In the genomic region with DNA sequence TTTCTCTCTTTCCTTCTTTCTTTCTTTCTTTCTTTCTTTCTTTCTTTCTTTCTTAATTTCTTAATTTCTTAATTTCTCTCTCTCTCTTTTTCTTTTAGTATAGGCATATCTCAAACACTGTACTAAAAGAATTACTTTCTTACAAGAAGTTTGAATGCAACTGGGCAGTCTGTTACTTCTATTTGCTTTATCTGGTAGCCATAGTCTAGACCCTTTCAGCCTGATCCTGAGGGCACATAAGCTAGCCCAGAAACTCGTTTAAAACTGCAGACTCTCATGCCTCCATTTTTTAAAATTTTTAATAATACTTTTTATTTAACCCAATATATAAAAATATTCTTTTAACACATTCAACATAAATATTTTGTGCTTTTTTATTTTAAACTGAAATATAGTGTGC, we compare ENCODE assay signal across 8 mouse cellular contexts. TPM values are rescaled to one million over a fixed set of nuclear protein-coding genes. Genes with fewer than 3 reads are reported as not detected.
DNase-seq lines count a peak whose midpoint lies in the region; ATAC-seq lines count a peak whose summit lies in the region.

No protein-coding gene starts in this region.

- DNase-seq in liver, embryonic 11.5 days (ENCODE audit: low spot score) = no peak
- no peak for DNase-seq in liver
- DNase-seq in forebrain, embryonic 10.5 days (ENCODE audit: extremely low spot score, low spot score) = no peak
- no peak for DNase-seq in limb, embryonic 11.5 days (ENCODE audit: low spot score)
- no peak for DNase-seq in ovary, postnatal 14 days (ENCODE audit: low spot score)
- no peak for DNase-seq in thymus, postnatal 25 days
- no peak for DNase-seq in gastrocnemius, postnatal 36 days

- intact Hi-C loops in gastrocnemius, postnatal 36 days (cut with DNase I) = no loop called here

- H3K4me1 ChIP-seq in liver, embryonic 11.5 days (replicated peaks; ENCODE audit: control insufficient read depth, insufficient read depth, low read length) = peaks cover 13% of the 10 kb centered on the region
- peaks cover 26% of the 10 kb centered on the region for H3K4me1 ChIP-seq in forebrain, embryonic 10.5 days
- H3K4me1 ChIP-seq in limb, embryonic 11.5 days (ENCODE audit: control insufficient read depth, insufficient read depth, low read length) = peaks cover 8% of the 10 kb centered on the region
- H3K4me1 ChIP-seq in neural tube, embryonic 14.5 days (ENCODE audit: control insufficient read depth, insufficient read depth, low read length) = peaks cover 8% of the 10 kb centered on the region

- no peak for ATAC-seq in liver, embryonic 11.5 days (replicated peaks; ENCODE audit: low FRiP score)
- ATAC-seq in limb, embryonic 11.5 days (ENCODE audit: insufficient number of reproducible peaks, low FRiP score, low TSS enrichment, low read depth) = no peak
- no peak for ATAC-seq in neural tube, embryonic 14.5 days (ENCODE audit: low read depth)

- H3K4me3 ChIP-seq in liver, embryonic 11.5 days (ENCODE audit: low read depth, low read length) = peak overlapping the region; percentile 84
- peak overlapping the region; percentile 82 for H3K4me3 ChIP-seq in forebrain, embryonic 10.5 days
- H3K4me3 ChIP-seq in limb, embryonic 11.5 days (ENCODE audit: low read depth, low read length) = peak overlapping the region; percentile 82; the same call in 1 of the 2 replicates
- H3K4me3 ChIP-seq in neural tube, embryonic 14.5 days (ENCODE audit: low read depth, low read length) = peak overlapping the region; percentile 70

- peak overlapping the region; percentile 64; the same call in 1 of the 2 replicates for H3K27ac ChIP-seq in liver, embryonic 11.5 days (ENCODE audit: low read depth, low read length)
- peak overlapping the region; percentile 98 for H3K27ac ChIP-seq in forebrain, embryonic 10.5 days
- H3K27ac ChIP-seq in limb, embryonic 11.5 days (replicated peaks; ENCODE audit: low read depth, low read length) = no peak overlapping the region
- H3K27ac ChIP-seq in neural tube, embryonic 14.5 days (ENCODE audit: low read depth, low read length) = no peak overlapping the region; the same call in 1 of the 2 replicates

- 28% methylated on average over 1 of the region's 1 CpGs for WGBS in liver, embryonic 11.5 days
- 35% methylated on average over 1 of the region's 1 CpGs for WGBS in forebrain, embryonic 10.5 days
- 27% methylated on average over 1 of the region's 1 CpGs for WGBS in limb, embryonic 11.5 days
- WGBS in neural tube, embryonic 14.5 days = 30% methylated on average over 1 of the region's 1 CpGs

- no peaks in the 10 kb centered on the region for H3K9me3 ChIP-seq in liver, embryonic 11.5 days (ENCODE audit: control insufficient read depth, low read length)
- H3K9me3 ChIP-seq in forebrain, embryonic 10.5 days = no peaks in the 10 kb centered on the region
- no peaks in the 10 kb centered on the region for H3K9me3 ChIP-seq in limb, embryonic 11.5 days (ENCODE audit: control insufficient read depth, low read length)
- H3K9me3 ChIP-seq in neural tube, embryonic 14.5 days (ENCODE audit: control insufficient read depth, low read length) = no peaks in the 10 kb centered on the region

- peaks cover 13% of the 10 kb centered on the region for H3K36me3 ChIP-seq in liver, embryonic 11.5 days (ENCODE audit: control insufficient read depth, insufficient read depth, low read length)
- peaks cover 34% of the 10 kb centered on the region for H3K36me3 ChIP-seq in forebrain, embryonic 10.5 days (replicated peaks)
- H3K36me3 ChIP-seq in limb, embryonic 11.5 days (ENCODE audit: control insufficient read depth, insufficient read depth, low read length) = peaks cover 17% of the 10 kb centered on the region
- H3K36me3 ChIP-seq in neural tube, embryonic 14.5 days (ENCODE audit: control insufficient read depth, insufficient read depth, low read length) = peaks cover 24% of the 10 kb centered on the region

- H3K27me3 ChIP-seq in liver, embryonic 11.5 days (replicated peaks; ENCODE audit: control insufficient read depth, insufficient read depth, low read length) = no peaks in the 10 kb centered on the region
- no peaks in the 10 kb centered on the region for H3K27me3 ChIP-seq in forebrain, embryonic 10.5 days (ENCODE audit: poor library complexity, severe bottlenecking)
- H3K27me3 ChIP-seq in limb, embryonic 11.5 days (ENCODE audit: control insufficient read depth, insufficient read depth, low read length) = no peaks in the 10 kb centered on the region
- H3K27me3 ChIP-seq in neural tube, embryonic 14.5 days (ENCODE audit: control insufficient read depth, insufficient read depth, low read length) = no peaks in the 10 kb centered on the region

- H3K9ac ChIP-seq in liver, embryonic 11.5 days (ENCODE audit: low read depth, low read length) = peak overlapping the region; percentile 39
- no peak overlapping the region for H3K9ac ChIP-seq in limb, embryonic 11.5 days (ENCODE audit: low read length)
- no peak overlapping the region for H3K9ac ChIP-seq in neural tube, embryonic 14.5 days (replicated peaks; ENCODE audit: low read depth, low read length)

- H3K4me2 ChIP-seq in liver, embryonic 11.5 days = peak overlapping the region; percentile 87
- H3K4me2 ChIP-seq in limb, embryonic 11.5 days (ENCODE audit: low read depth, severe bottlenecking) = peak overlapping the region; percentile 26; the same call in 1 of the 2 replicates
- H3K4me2 ChIP-seq in neural tube, embryonic 14.5 days (ENCODE audit: low read depth, low read length) = peak overlapping the region; percentile 30; the same call in 1 of the 2 replicates

RNA-seq across cellular contexts. Expression of a gene that starts 0.6 kb away (rescaled TPM):
- 22.3 TPM in 2 replicates for polyA plus RNA-seq in liver, embryonic 11.5 days (2014; fragmentation: Nextera tagmentation; extraction: Ambion mirVana)
- 36.8 and 40.0 TPM in 2 replicates for polyA plus RNA-seq in forebrain, embryonic 10.5 days (2016; fragmentation: Nextera tagmentation; extraction: Ambion mirVana)
- polyA plus RNA-seq in limb, embryonic 11.5 days (2014; fragmentation: Nextera tagmentation; extraction: Ambion mirVana) = 30.3 and 36.2 TPM in 2 replicates
- polyA plus RNA-seq in neural tube, embryonic 14.5 days (2014; fragmentation: Nextera tagmentation; extraction: Ambion mirVana) = 36.2 and 38.0 TPM in 2 replicates
- 10 to 100 TPM; 11.9 to 12.1 TPM for total RNA-seq in gastrocnemius, postnatal 36 days (2021)

RNA-seq across cellular contexts. Expression of a gene that starts 5.7 kb away (rescaled TPM):
- polyA plus RNA-seq in liver, embryonic 11.5 days (2014; fragmentation: Nextera tagmentation; extraction: Ambion mirVana) = 0.25 and 0.26 TPM in 2 replicates
- polyA plus RNA-seq in forebrain, embryonic 10.5 days (2016; fragmentation: Nextera tagmentation; extraction: Ambion mirVana) = 0.23 and 0.25 TPM in 2 replicates
- 0.21 and 0.51 TPM in 2 replicates for polyA plus RNA-seq in limb, embryonic 11.5 days (2014; fragmentation: Nextera tagmentation; extraction: Ambion mirVana)
- 0.68 TPM in 1 of 2 replicates, not detected in the other for polyA plus RNA-seq in neural tube, embryonic 14.5 days (2014; fragmentation: Nextera tagmentation; extraction: Ambion mirVana)
- total RNA-seq in gastrocnemius, postnatal 36 days (2021) = under 1 TPM in 1 of 2 experiments, not detected in 1; 0.26 TPM

RNA-seq across cellular contexts. Expression of a gene that starts 9.0 kb away (rescaled TPM):
- polyA plus RNA-seq in liver, embryonic 11.5 days (2014; fragmentation: Nextera tagmentation; extraction: Ambion mirVana) = 0.47 and 0.56 TPM in 2 replicates
- polyA plus RNA-seq in forebrain, embryonic 10.5 days (2016; fragmentation: Nextera tagmentation; extraction: Ambion mirVana) = 3.8 and 4.3 TPM in 2 replicates
- 2.3 and 2.5 TPM in 2 replicates for polyA plus RNA-seq in limb, embryonic 11.5 days (2014; fragmentation: Nextera tagmentation; extraction: Ambion mirVana)
- polyA plus RNA-seq in neural tube, embryonic 14.5 days (2014; fragmentation: Nextera tagmentation; extraction: Ambion mirVana) = 44.9 and 52.2 TPM in 2 replicates
- under 1 TPM; 0.05 TPM for total RNA-seq in gastrocnemius, postnatal 36 days (2021)

RNA-seq across cellular contexts. Expression of a gene that starts 9.2 kb away (rescaled TPM):
- 119 and 123 TPM in 2 replicates for polyA plus RNA-seq in liver, embryonic 11.5 days (2014; fragmentation: Nextera tagmentation; extraction: Ambion mirVana)
- polyA plus RNA-seq in forebrain, embryonic 10.5 days (2016; fragmentation: Nextera tagmentation; extraction: Ambion mirVana) = 79.7 and 85.3 TPM in 2 replicates
- 64.1 and 67.3 TPM in 2 replicates for polyA plus RNA-seq in limb, embryonic 11.5 days (2014; fragmentation: Nextera tagmentation; extraction: Ambion mirVana)
- polyA plus RNA-seq in neural tube, embryonic 14.5 days (2014; fragmentation: Nextera tagmentation; extraction: Ambion mirVana) = 73.3 and 75.4 TPM in 2 replicates
- total RNA-seq in gastrocnemius, postnatal 36 days (2021) = 10 to 100 TPM; 50.7 to 54.6 TPM

RNA-seq across cellular contexts. Expression of a gene that starts 9.3 kb away (rescaled TPM):
- polyA plus RNA-seq in liver, embryonic 11.5 days (2014; fragmentation: Nextera tagmentation; extraction: Ambion mirVana) = 20.0 and 23.5 TPM in 2 replicates
- polyA plus RNA-seq in forebrain, embryonic 10.5 days (2016; fragmentation: Nextera tagmentation; extraction: Ambion mirVana) = 32.7 and 35.2 TPM in 2 replicates
- 23.9 and 26.3 TPM in 2 replicates for polyA plus RNA-seq in limb, embryonic 11.5 days (2014; fragmentation: Nextera tagmentation; extraction: Ambion mirVana)
- 34.6 and 36.9 TPM in 2 replicates for polyA plus RNA-seq in neural tube, embryonic 14.5 days (2014; fragmentation: Nextera tagmentation; extraction: Ambion mirVana)
- 10 to 100 TPM in 1 of 2 experiments, 1 to 10 TPM in 1; 9.5 to 11.7 TPM for total RNA-seq in gastrocnemius, postnatal 36 days (2021)

Comparison
In these comparisons a context has a peak if more than half of its experiments do, and no peak if none do; other contexts are left out.
1. H3K27ac ChIP-seq: peak in liver, embryonic 11.5 days (single experiment) and forebrain, embryonic 10.5 days (single experiment); none in limb, embryonic 11.5 days (single experiment) and neural tube, embryonic 14.5 days (single experiment).
2. H3K4me2 ChIP-seq: peak in every context shown above with its lines; median percentile 87 in liver, embryonic 11.5 days; 30 in neural tube, embryonic 14.5 days; 26 in limb, embryonic 11.5 days.
3. Peak in every context shown above with its lines, with median percentiles within 50 percentile points of each other: H3K4me3 ChIP-seq.